Mouse (Mus musculus): ENCODE measurements around the gene Bnip3. TPM values are rescaled to one million over a fixed set of nuclear protein-coding genes. Genes with fewer than 3 reads are reported as not detected.

The Bnip3 gene
- polyA plus RNA-seq, 1 experiment from 2014 or later = 124 TPM

- Histone ChIP-seq H3K9me3 (no peaks in the 10 kb centered on the region), H3K36me3 (peaks cover 2% of the 10 kb centered on the region), H3K4me1 (replicated peaks) (peaks cover 17% of the 10 kb centered on the region), H3K9ac (replicated peaks) (no peak overlapping the region), H3K27me3 (no peaks in the 10 kb centered on the region), H3K4me3 (replicated peaks) (no peak overlapping the region), H3K27ac (no peak overlapping the region), H3K4me2 (no peak overlapping the region)
- 86% methylated on average over 2 of the region's 3 CpGs for WGBS
- ATAC-seq (ENCODE audit: insufficient number of reproducible peaks, insufficient read depth, low FRiP score, low TSS enrichment, low read depth) = no peak
These were observed 67.7 kb downstream of the Bnip3 start for GRCm38 (mm10) chr7:138841436-138842151.

Other genes with a start within 250 kb of the Bnip3 start
- 51.1 and 56.7 TPM in 2 replicates for gene Ppp2r2d, start 63.4 kb downstream of the Bnip3 start, polyA plus RNA-seq (2016; fragmentation: Nextera tagmentation; extraction: Ambion mirVana)
- gene Mapk1ip1, start 63.2 kb downstream of the Bnip3 start, polyA plus RNA-seq (2016; fragmentation: Nextera tagmentation; extraction: Ambion mirVana) = 11.6 and 13.6 TPM in 2 replicates
- gene Jakmip3, start 31.2 kb upstream of the Bnip3 start, polyA plus RNA-seq (2016; fragmentation: Nextera tagmentation; extraction: Ambion mirVana) = 0.66 and 0.68 TPM in 2 replicates
- gene Dpysl4, start 176.5 kb upstream of the Bnip3 start, polyA plus RNA-seq (2016; fragmentation: Nextera tagmentation; extraction: Ambion mirVana) = 34.4 and 34.9 TPM in 2 replicates